Mouse (Mus musculus): ENCODE measurements around the gene Ccz1.
"Not testable (repeated sequence)": the region's sequence is repeated elsewhere in the genome, so short reads cannot be mapped to it uniquely, and the experiment has no call there.

Gene Ccz1

DNA sequence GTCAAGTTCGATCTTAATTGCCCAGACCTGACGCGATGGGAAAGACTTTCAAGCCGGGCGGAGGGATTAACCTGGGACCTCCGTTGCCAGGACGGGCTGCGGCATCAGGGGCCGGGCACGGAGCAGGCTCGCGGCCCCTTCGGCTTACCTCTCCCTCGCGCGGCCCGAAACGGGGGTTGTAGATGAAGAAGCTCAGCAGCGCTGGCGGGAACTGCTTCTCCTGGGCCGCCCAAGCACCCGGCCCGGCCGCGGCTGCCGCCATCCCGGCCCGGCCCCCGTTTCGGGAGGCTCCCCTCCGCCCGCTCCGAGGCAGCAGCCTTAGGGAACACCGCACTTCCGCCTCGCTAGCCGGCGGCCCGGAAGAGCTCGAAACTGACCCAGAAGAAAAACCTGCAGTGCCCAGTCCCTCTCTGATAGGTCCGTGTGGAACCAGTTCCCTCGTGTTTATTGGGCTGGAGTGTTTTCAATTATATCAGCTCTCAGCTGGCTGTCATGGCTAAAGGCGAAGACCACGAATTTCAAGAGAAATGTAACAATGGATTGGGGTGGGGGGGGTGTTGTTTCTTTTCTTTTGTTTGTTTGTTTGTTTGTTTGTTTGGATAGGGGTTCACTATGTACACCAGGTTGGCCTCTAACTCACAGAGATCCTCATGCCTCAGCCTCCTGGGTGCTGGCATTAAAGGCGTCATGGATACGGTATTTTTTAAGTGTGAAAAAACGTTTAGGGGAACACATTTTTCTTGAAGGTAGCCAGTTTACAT is at the start of gene Ccz1:
Gene Ccz1 (minus strand): TSS at position 327 of the 761 bp plus-strand sequence.
- DNase-seq: peak; percentile 74 to 76

DNA sequence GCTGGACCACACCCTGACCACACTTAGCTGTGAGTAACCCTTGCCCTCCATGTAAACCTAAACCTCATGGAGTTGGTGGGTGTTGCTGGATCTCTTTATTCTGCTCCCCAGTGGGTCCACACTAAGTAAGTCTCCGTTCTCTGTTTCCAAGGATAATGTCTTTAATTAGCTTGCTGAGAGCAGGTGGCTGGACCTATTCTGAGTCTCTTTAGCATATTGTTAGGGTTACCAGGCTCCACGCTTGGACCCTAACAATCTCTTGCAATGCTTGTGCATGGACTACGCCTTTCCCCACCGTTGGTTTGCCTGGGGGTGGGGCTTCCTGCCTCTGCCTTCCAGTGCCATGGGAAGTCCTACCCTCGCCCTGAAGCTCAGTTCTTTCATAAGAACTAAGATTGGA is 49.4 kb upstream of the Ccz1 start:
- DNase-seq: no peak

DNA sequence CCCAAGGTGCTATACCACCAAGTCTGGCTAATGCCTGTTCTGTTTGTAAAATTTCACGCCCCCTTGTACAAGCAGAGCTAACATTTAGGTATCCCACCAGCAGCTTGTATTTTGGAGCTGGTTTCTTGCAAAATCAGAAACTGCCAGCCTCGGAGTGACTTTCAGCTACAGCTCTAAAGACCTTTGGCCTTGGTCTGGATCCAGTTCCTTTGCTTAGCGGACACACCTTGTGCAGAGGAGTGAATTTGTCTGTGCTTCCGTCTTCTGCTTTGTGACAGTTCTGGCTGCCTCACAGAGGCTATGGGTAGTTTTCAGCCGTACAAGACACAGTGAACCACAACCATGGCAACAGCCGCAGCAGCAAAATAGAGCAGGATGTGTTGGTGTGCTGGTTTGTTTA is 39.7 kb upstream of the Ccz1 start:
- DNase-seq: peak in 1 of 2 experiments; percentile 41

DNA sequence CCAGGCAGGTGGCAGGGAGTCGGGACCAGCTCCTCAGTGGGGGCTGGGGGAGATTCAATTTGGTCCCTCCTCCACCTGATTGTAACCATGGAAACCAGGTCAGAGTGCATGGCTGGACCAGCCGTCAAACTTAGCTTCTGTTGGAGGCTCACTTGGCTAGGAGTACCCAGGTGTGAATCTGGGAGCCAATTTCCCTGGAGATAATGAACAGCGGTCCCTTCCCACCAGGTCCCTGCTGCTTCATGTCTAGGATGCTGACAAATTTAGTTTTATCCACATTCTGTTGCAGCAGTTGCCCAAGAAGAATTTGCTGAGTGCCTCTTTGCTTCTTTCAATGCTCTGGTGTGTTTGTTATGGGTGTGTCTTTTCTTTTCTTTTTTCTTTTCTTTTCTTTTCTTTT is 38.8 kb upstream of the Ccz1 start:
- DNase-seq: no peak

DNA sequence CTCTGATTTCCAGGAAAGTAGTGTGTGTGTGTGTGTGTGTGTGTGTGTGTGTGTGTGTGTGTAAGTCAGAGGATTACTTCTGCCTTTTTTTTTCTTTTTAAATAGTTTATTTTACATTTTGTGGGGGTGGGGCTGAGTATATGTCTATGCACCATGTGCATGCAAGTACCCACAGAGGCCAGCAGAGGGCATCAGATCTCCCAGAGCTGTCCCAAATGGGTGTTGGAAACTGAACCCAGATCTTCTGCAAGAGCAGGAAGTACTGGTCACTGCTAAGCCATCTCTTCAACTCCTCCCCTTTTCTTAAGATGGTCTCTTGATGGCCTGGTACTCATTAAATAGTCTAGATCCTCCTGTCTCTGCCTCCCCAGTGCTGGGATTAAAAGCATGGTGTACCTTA is 36.6 kb upstream of the Ccz1 start:
- DNase-seq: peak in 1 of 2 experiments; percentile 11

DNA sequence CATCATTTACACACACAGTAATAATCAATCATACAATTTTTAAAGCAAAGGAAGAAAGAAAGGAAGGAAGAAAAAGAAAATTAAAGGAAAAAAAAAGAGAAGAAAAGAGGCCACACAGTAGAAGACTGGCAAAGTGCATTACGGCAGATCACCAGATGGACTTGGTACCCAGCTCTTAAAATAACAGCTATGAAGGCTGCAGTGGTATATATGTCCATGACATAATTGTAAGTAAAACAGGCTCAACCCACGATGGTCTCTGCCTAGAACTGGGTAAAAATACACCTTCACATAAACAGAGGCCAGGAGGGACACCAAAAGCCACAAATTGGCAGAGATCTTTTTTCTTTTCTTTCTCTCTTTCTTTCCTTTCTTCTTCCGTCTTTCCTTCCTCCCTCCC is 35.2 kb upstream of the Ccz1 start:
- no peak for DNase-seq

DNA sequence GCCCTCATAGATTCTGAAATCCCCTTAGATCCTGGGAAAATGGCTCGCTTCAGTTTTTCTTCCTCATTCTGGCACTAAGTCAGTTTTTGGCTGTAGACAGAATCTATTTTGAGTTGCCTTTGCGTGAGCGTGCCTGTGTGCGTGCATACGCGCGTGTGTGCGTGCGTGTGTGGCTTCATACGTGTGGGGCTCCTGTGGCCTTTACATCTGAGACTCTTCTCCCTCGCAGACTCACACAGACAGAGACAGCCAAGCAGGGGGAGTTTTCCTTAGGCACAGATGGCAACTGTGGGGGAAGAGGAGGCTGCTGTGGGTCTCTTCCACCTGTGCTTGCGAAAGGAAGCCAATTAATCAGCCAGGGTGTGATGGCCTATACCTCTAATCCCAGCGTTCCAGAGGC is 32.6 kb upstream of the Ccz1 start:
- no peak for DNase-seq

DNA sequence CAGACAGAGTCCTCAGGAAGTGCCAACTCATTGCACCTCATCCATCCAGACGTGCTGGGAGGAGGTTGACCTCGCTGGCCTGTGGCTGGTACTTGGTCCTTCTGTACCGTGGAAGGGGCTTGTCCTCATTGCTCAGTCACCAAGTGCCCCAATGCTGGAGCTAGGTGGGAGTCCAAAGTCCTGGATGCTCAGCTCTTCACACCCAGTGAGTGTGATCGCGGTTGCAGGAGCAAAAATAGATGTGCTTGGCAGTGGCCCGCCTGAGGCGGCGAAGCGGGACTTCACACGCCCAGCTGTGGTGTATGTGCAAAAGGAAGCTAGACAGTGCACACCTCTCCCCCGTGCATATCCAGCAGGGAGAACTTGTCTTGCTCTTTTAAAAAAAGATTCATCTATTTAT is 28.5 kb upstream of the Ccz1 start:
- DNase-seq: peak; percentile 36 to 43

DNA sequence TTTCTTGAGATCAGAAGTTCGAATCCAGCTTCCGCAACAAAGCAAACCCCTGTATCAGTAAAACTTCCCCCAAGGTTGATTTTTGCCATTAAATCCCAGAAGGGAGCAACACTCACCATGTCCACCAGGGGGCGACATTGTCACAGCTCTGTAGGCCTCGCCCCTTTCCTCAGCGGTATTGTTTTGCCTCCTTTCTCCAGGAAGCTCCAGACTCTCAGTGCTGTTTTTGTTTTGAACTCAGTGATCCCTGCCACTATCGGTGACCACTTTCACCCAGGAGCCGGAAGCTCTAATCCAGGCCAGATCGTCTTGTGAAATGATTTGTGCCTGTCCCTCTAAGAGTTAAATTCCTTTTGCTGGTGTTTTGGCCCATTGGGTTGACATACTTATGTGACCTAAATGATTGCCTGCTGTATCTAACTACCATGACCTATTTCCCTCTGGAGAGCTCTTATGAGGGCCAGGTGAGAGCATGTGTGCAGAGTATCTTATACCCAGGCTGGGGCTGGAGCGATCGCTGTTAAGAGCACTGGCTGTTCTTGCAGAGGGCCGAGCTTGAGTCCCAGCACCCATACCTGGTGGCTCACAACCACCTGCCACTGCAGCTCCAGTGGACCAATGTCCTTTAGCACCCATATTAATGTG is 26.2 kb upstream of the Ccz1 start:
- peak; percentile 42 to 74 for DNase-seq

DNA sequence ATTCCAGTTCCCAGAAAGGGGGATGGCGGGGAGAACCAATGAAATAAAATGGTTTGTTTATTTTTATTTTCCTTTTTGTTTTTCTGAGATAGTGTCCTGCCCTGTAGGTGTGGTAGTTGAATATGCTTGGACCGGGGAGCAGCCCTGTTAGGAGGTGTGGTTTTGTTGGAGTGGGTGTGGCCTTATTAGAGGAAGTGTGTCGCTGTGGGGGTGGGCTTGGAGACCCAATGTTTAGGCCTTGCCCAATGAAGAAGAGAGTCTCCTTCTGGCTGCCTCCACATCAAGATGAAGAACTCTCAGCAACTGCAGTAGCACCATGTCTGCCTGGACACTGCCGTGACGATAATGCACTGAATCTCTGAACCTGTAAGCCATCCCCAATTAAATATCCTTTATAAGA is 25.2 kb upstream of the Ccz1 start:
- DNase-seq: no peak

DNA sequence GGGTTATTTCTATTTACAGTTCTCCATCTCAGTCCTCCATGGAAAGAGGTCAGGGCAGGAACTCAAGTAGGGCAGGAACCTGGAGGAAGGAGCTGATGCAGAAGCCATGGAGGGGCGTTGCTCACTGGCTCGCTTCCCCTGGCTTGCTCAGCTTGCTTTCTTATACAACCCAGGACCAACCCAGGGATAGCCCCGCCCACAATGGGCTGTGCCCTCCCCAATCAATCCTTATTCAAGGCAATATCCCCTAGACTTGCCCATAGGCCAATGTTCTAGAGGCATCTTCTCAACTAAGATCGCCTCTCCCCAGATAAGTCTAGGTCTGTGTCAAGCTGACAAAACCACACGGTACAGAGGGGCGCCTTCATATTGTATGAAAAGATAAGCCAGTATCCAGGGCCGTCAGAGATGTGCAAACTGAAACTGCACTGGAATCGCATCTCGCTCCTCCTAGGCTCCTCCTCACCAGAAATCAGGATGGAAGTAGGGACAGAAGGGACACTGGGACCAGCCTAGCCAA is 24.5 kb upstream of the Ccz1 start:
- DNase-seq: no peak

DNA sequence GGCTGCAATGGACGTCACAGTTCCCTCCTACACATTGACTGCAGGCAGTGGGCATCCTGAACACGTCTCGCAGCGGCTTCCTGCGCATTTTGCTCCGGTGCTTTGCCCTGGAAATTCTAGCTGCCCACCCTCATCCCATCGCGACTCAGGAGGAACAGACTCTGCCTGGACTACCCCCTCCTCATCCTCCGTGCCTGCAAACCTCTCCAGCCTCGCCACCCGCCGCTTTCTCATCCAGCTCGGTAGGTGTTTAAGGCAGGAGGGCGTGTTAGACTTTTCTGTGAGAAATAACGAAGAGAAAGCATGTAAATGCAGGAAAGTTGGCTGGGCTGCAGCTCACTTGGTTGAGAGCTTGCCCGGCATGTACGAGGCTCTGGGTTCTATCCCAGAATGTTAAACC is 22.3 kb upstream of the Ccz1 start:
- DNase-seq: no peak

DNA sequence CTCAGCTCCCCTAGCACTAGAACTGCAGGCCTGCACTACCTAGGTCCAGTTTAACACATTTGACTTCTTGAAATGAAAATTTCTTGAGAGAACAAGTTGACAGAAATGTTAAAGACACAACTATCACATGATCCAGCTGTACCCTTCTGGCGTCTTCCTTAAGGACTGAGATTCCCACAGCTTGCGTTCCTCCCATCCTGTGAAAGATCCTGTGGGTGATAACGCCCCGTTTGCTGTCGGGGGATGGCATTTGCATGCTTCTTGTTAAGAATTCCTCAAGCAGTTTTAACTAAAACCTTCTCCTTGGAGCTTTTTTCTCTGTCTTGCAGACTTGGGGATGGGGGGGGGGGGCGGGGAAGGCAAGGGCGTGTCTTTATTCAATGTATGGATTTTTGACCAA is 19.9 kb upstream of the Ccz1 start:
- no peak for DNase-seq

DNA sequence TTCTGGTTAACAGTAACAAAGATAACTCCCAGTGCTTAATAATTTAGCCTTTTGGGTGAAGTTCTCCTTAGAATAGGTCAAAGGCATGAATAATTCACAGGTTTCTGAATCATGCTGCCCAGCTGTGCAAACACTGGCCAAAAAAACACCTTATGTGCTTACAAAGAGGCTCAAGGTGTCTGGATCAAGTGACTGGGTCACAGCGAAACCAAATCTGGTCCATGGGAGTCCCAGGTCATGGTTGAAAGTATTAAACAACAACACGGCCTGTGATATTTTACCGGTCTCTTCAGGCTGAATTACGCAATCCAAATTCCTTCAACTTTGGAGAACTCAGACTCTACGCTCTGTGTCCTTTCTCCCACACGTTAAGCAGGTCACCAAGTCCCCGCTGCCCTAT is 17.8 kb upstream of the Ccz1 start:
- peak; percentile 27 to 38 for DNase-seq

DNA sequence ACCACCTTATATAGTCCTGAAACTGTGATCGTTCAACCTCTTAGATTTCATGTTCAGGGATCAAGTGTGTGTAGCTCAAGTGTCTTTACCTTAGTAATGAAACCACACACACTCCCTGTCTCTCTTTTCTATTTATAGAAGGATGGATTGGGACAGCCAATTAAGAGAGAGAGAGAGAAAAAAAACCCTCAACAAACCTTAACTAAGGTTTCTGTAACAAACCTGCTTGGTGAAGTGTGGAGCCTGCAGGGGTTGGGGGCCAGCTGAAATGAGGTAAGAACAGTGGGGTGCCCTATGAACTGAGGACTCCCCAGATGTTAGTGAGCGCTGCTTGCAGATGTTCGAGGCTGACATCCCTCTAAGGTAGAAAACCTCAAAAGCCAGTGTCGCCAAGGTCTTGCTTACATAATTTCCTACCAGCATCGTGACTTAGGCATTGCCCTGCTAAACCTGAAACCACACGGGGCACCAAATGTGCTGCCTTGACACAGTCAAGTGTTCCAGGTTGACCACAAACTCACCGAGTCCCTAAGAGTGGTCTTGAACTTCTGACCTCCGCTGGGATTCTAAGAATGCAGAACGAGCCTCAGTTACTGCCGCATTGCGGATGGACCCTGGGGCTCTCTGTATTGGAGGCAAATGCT is 12.1 kb upstream of the Ccz1 start, which contains the start of gene Ocm:
Gene Ocm (minus strand): TSS at position 51 of the 644 bp plus-strand sequence.
- no peak for DNase-seq

DNA sequence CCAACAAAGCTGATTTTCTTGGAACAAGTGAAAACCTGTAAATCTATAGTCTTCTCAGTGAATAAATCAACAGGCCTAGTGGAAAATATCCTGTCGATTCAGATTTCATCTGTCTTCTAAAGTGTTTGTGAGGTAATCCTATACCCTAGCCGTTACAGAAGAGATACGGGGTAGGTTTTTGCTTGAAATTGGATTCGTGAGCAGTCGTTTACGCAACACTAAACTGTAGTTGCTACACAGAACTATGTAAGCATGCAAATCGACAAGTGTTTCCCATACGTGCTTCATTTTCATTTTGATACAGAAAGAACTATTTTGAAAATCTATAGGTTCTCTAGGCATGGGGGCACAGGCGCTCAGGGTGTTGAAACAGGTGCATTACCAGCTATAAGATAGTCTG is 1.2 kb upstream of the Ccz1 start:
- no peak for DNase-seq

DNA sequence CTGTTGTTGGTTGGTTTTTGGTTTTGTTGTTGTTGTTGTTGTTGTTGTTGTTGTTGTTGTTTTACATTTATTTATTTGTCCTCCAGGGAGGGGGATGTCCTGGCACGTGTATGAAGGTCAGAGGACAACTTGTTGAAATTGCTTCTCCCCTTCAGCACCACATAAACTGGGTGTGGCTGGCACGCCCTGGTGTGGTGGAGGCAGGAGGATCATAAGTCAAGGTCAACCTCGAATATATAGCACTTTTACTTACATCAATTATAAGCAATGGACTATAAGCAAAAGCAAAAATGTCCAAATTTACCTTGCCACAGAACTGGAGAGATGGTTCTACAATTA is 604 bp upstream of the Ccz1 start:
- no peak for DNase-seq

DNA sequence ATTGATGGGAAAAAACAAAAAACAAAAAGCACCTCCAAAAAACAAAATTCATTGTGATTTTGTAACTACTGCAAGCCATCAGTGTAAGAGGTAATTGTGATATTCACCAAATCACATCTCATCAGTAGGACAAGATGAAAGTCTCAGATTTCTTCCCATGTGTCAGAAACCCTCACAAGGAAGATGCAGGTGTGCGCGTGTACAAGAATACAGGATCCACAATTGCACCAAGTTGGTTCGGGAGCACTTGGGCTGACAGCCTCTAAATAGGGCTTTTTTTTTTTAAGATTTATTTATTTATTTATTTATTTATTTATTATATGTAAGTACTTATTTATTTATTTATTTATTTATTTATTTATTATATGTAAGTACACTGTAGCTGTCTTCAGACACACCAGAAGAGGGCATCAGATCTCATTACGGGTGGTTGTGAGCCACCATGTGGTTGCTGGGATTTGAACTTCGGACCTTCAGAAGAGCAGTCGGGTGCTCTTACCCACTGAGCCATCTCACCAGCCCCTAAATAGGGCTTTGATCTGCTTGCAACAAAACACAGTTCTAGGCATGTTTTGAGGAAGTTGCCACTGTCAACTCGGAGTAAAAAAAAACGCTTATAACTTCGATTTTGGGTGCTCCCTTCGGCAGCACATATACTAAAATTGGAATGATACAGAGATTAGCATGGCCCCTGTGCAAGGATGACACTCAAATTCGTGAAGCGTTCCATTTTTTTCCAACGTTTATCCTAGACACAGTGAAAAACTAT is 1.1 kb downstream of the Ccz1 start:
- DNase-seq: not testable (repeated sequence)

DNA sequence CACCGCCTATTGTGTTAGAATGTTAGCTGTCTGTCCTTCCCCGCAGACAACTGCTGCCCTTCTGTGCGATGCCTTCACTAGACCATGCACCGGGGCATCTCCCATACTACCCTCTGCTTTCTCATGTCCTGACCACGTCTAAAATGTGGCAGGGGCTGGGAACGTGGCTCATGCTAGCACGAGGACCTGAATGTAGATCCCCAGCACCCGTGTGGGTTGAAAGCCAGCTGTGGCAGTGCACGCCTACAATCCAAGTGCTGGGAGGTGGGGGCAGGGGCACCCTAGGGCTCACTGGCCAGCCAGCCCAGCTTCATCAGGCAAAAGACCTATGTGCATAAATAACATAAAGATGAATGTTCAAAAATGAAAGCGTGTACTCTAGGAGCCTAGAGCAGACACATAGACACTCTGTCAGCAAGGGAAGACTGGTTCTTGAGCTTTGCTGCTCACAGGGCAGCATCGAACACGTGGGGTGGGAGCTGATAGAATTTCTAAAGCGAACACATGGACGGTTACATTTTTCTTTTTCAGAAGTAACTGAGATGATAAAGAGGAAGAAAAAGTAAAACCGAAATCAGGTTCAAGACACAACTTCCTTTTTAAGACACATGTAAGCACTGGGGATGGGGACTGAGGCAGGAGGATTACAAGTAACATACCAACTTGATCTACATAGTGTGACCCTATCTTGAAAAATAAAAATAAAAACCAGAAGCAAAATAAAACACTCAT is 12.1 kb downstream of the Ccz1 start:
- no peak for DNase-seq

DNA sequence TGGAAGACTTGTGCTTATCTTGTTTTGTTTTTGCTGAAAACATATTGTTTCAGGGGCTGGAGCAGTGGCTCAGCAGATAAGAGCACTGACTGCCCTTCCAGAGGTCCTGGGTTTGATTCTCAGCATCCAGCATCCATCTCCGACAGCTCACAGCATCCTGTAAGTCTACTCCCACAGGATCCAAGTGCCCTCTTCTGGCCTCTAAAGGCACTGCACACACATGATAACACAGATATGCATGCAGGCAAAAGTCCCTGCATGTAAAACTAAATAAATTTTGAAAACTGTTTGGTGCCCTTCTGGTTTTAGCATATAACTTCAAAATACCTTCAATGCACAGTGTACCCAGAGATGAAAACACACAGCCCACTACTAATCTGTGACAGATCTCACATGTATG is 15.3 kb downstream of the Ccz1 start:
- no peak for DNase-seq

DNA sequence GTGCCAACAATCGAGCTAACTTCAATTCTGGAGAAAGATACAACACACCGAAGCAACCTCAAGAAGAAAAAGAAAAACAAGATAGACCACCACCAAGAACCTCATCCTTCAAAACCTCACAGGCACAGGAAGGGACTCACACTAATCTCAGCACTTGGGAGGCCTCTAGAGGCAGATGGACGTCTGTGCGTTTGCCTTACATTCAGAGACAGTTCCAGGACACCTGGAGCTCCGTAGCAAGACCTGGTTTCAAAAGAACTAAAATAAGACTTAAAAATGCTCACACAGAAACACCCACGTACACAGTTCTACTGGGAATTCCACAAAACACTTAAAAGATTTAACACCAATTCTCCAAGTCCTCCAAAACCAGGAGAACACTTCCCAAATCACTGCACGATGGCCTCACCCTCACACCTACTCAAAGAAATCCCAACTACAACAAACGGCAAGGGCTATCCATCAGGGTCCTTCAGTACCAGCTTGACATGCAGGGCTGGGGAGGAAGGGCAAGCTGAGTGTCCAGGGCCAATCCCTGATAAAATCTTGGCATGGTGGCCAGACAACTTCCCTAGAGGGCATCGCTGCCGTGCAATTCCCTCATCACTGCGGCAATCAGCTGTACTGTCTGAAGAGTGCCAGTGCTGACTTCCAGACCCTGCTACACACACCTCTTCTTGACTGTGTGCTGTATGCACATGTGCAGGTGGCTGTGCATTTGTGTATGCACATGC is 19.9 kb downstream of the Ccz1 start:
- DNase-seq: no peak

DNA sequence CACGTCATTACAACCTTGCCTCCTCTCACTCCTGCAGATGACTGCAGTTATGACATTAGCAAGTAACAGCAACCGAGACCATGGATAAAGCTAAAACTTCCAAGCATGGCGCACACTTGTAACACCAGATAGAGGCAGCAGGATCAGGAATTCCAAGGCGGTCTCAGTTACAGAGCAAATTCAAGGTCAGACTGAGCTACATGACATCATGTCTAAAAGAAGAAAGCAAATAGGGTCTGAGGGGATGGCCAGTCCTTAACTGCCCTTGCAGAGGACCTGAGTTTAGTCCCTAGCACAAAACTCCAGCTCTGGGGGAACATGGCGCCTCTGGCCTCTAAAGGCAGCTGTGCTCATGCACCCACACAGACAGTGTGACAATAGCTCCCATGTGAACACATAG is 20.8 kb downstream of the Ccz1 start:
- DNase-seq: no peak
